17 mouse cellular contexts compared by ENCODE assay signal in genomic region chr2:179723401-179723800, GRCm38 (mm10).
"Had no signal": no experiment of that assay in that cellular context is flagged by ENCODE, and none has a peak within 500 bp of the region (broad histone marks: within the 10 kb centered on the region; RNA-seq: fewer than 3 reads in every experiment).

No protein-coding gene starts in this region.

- H3K4me2 ChIP-seq: lung, embryonic 14.5 days; midbrain, embryonic 12.5 days; neural tube, embryonic 13.5 days; neural tube, embryonic 15.5 days had no signal

- H3K9ac ChIP-seq: liver, embryonic 14.5 days; lung, embryonic 14.5 days; midbrain, embryonic 12.5 days; neural tube, embryonic 13.5 days; neural tube, embryonic 15.5 days had no signal

- H3K4me3 ChIP-seq: midbrain, embryonic 10.5 days; midbrain, embryonic 12.5 days; myocyte; neural tube, embryonic 13.5 days; neural tube, embryonic 15.5 days had no signal

- DNase-seq: lung, adult 18-20 months; lung, embryonic 14.5 days; lung, postnatal 10 days; lung, postnatal 4 days; right cerebral cortex, adult 18-20 months; right cerebral cortex, postnatal 25 days; right cerebral cortex, postnatal 4 days; spleen, adult 18-20 months; thymus, adult 18-20 months; thymus, postnatal 14 days; thymus, postnatal 36 days had no signal

- H3K36me3 ChIP-seq: midbrain, embryonic 10.5 days; midbrain, embryonic 12.5 days; neural tube, embryonic 13.5 days; neural tube, embryonic 15.5 days had no signal

- H3K27me3 ChIP-seq: neural tube, embryonic 13.5 days; neural tube, embryonic 15.5 days had no signal

- H3K9me3 ChIP-seq: midbrain, embryonic 10.5 days; midbrain, embryonic 12.5 days; neural tube, embryonic 13.5 days; neural tube, embryonic 15.5 days had no signal

- H3K27ac ChIP-seq: liver, embryonic 14.5 days; midbrain, embryonic 10.5 days; midbrain, embryonic 12.5 days; neural tube, embryonic 13.5 days; neural tube, embryonic 15.5 days had no signal
